ENCODE assay signal across 15 mouse cellular contexts in genomic region chr4:31878493-31879191, GRCm38 (mm10).
DNase-seq lines count a peak whose midpoint lies in the region; ATAC-seq lines count a peak whose summit lies in the region.
"Had no signal": no experiment of that assay in that cellular context is flagged by ENCODE, and none has a peak within 500 bp of the region (broad histone marks: within the 10 kb centered on the region; RNA-seq: fewer than 3 reads in every experiment).

No protein-coding gene starts in this region.

- H3K9ac ChIP-seq in heart, embryonic 13.5 days, result no peak overlapping the region
- no peak overlapping the region for H3K9ac ChIP-seq in forebrain, embryonic 14.5 days (ENCODE audit: low read length)
- H3K9ac ChIP-seq in hindbrain, embryonic 15.5 days, result no peak overlapping the region
- H3K9ac ChIP-seq in neural tube, embryonic 12.5 days, result no peak overlapping the region
- H3K9ac ChIP-seq: limb, embryonic 12.5 days; stomach, embryonic 15.5 days had no signal

- no peak overlapping the region for H3K4me3 ChIP-seq in heart, embryonic 13.5 days
- H3K4me3 ChIP-seq in forebrain, embryonic 14.5 days (ENCODE audit: low read depth, low read length), result no peak overlapping the region
- H3K4me3 ChIP-seq in hindbrain, embryonic 15.5 days, result no peak overlapping the region
- H3K4me3 ChIP-seq in neural tube, embryonic 12.5 days, result no peak overlapping the region
- H3K4me3 ChIP-seq: erythroblast, embryonic 14.5 days; limb, embryonic 12.5 days; stomach, embryonic 15.5 days had no signal

- intact Hi-C loops in heart, postnatal 36 days (cut with DNase I), result no loop called here

- no peak for DNase-seq in heart, postnatal 36 days
- DNase-seq in forebrain, embryonic 14.5 days (ENCODE audit: low spot score), result peak; percentile 76
- no peak for DNase-seq in urinary bladder, postnatal 10 days (ENCODE audit: low spot score)
- no peak for DNase-seq in adrenal gland, postnatal 36 days
- DNase-seq: cerebellum, adult 9-10 months; gastrocnemius, postnatal 25 days; kidney, adult 9 months; thymus, postnatal 36 days had no signal

- 61% methylated on average over 10 of the region's 10 CpGs for WGBS in heart, embryonic 13.5 days
- WGBS in forebrain, embryonic 14.5 days, result 20% methylated on average over 10 of the region's 10 CpGs
- WGBS in hindbrain, embryonic 15.5 days, result 23% methylated on average over 10 of the region's 10 CpGs
- WGBS in neural tube, embryonic 12.5 days, result 29% methylated on average over 10 of the region's 10 CpGs

- H3K4me1 ChIP-seq in heart, embryonic 13.5 days, result peaks cover 47% of the 10 kb centered on the region
- H3K4me1 ChIP-seq in forebrain, embryonic 14.5 days (ENCODE audit: control insufficient read depth, insufficient read depth, low read length), result peaks cover 18% of the 10 kb centered on the region
- H3K4me1 ChIP-seq in hindbrain, embryonic 15.5 days (replicated peaks), result peaks cover 27% of the 10 kb centered on the region
- H3K4me1 ChIP-seq in neural tube, embryonic 12.5 days, result peaks cover 25% of the 10 kb centered on the region
- H3K4me1 ChIP-seq: stomach, embryonic 15.5 days had no signal

- no peak overlapping the region for H3K4me2 ChIP-seq in heart, embryonic 13.5 days
- peak overlapping the region; percentile 26; the same call in 1 of the 2 replicates for H3K4me2 ChIP-seq in forebrain, embryonic 14.5 days (ENCODE audit: low read length)
- peak overlapping the region; percentile 33 for H3K4me2 ChIP-seq in hindbrain, embryonic 15.5 days
- H3K4me2 ChIP-seq in neural tube, embryonic 12.5 days (replicated peaks), result 0 out of 2 replicates have a peak overlapping the region, but pooled peaks have one; percentile 5
- H3K4me2 ChIP-seq: limb, embryonic 12.5 days; stomach, embryonic 15.5 days had no signal

- peak overlapping the region; percentile 84 for H3K27ac ChIP-seq in heart, embryonic 13.5 days (replicated peaks)
- no peak overlapping the region for H3K27ac ChIP-seq in forebrain, embryonic 14.5 days (ENCODE audit: low read depth, low read length)
- 0 out of 2 replicates have a peak overlapping the region, but pooled peaks have one; percentile 3 for H3K27ac ChIP-seq in hindbrain, embryonic 15.5 days (replicated peaks)
- H3K27ac ChIP-seq in neural tube, embryonic 12.5 days, result no peak overlapping the region
- H3K27ac ChIP-seq: limb, embryonic 12.5 days; stomach, embryonic 15.5 days had no signal

- H3K9me3 ChIP-seq in heart, embryonic 13.5 days, result no peaks in the 10 kb centered on the region
- H3K9me3 ChIP-seq in forebrain, embryonic 14.5 days (replicated peaks; ENCODE audit: control insufficient read depth, low read length), result no peaks in the 10 kb centered on the region
- no peaks in the 10 kb centered on the region for H3K9me3 ChIP-seq in hindbrain, embryonic 15.5 days
- no peaks in the 10 kb centered on the region for H3K9me3 ChIP-seq in neural tube, embryonic 12.5 days
- H3K9me3 ChIP-seq: limb, embryonic 12.5 days; stomach, embryonic 15.5 days had no signal

- ATAC-seq in heart, embryonic 13.5 days (ENCODE audit: extremely low read depth, insufficient number of reproducible peaks, low FRiP score, low TSS enrichment), result no peak
- peak; percentile 74 for ATAC-seq in forebrain, embryonic 14.5 days
- peak; percentile 68 for ATAC-seq in hindbrain, embryonic 15.5 days (ENCODE audit: low FRiP score, low read depth)
- ATAC-seq in neural tube, embryonic 12.5 days (ENCODE audit: low FRiP score, low read depth), result peak; percentile 77
- ATAC-seq in megakaryocyte, adult 5-6 weeks (ENCODE audit: poor library complexity, severe bottlenecking), result no peak

- H3K36me3 ChIP-seq in heart, embryonic 13.5 days, result no peaks in the 10 kb centered on the region
- no peaks in the 10 kb centered on the region for H3K36me3 ChIP-seq in forebrain, embryonic 14.5 days (ENCODE audit: control insufficient read depth, insufficient read depth, low read length)
- H3K36me3 ChIP-seq in hindbrain, embryonic 15.5 days, result no peaks in the 10 kb centered on the region
- no peaks in the 10 kb centered on the region for H3K36me3 ChIP-seq in neural tube, embryonic 12.5 days
- H3K36me3 ChIP-seq: limb, embryonic 12.5 days; stomach, embryonic 15.5 days had no signal

- H3K27me3 ChIP-seq in heart, embryonic 13.5 days (replicated peaks), result no peaks in the 10 kb centered on the region
- no peaks in the 10 kb centered on the region for H3K27me3 ChIP-seq in forebrain, embryonic 14.5 days (replicated peaks; ENCODE audit: control insufficient read depth, insufficient read depth, low read length)
- 0 out of 2 replicates have a peak, but pooled peaks cover 3% of the 10 kb centered on the region for H3K27me3 ChIP-seq in hindbrain, embryonic 15.5 days
- no peaks in the 10 kb centered on the region for H3K27me3 ChIP-seq in neural tube, embryonic 12.5 days (replicated peaks)
- H3K27me3 ChIP-seq: limb, embryonic 12.5 days; stomach, embryonic 15.5 days had no signal

Comparison
In these comparisons a context has a peak if more than half of its experiments do, and no peak if none do; other contexts are left out.
1. ATAC-seq: peak in forebrain, embryonic 14.5 days (single experiment), hindbrain, embryonic 15.5 days (single experiment) and neural tube, embryonic 12.5 days (single experiment); none in heart, embryonic 13.5 days (single experiment) and megakaryocyte, adult 5-6 weeks (single experiment).
2. H3K27ac ChIP-seq: peak in heart, embryonic 13.5 days (single experiment) and hindbrain, embryonic 15.5 days (single experiment); none in forebrain, embryonic 14.5 days (single experiment) and neural tube, embryonic 12.5 days (single experiment).